Mouse (Mus musculus) gastrocnemius, postnatal 14 days (tissue): ENCODE measurements around the gene Gnb5. TPM values are rescaled to one million over a fixed set of nuclear protein-coding genes. Genes with fewer than 3 reads are reported as not detected.

Experiments used
- total RNA-seq, 2 experiments: library from RNA; stranded (reverse); gene quantifications; 2 replicates each; pipeline ENCODE4 v1.2.3; 2021

Gnb5 gene
- total RNA-seq, 2 experiments from 2014 or later: 7.4 to 11.3 TPM

Other genes with a start within 250 kb of the Gnb5 start
- gene Myo5a, start 235.3 kb upstream of the Gnb5 start, total RNA-seq: 10 to 100 TPM; 12.2 to 14.1 TPM
- 1 to 10 TPM; 5.9 to 9.6 TPM for gene Myo5c, start 74.3 kb upstream of the Gnb5 start, total RNA-seq
- gene Bcl2l10, start 41.5 kb downstream of the Gnb5 start, total RNA-seq: not detected
- 10 to 100 TPM; 26.8 to 33.9 TPM for gene Mapk6, start 103.7 kb downstream of the Gnb5 start, total RNA-seq
- gene Leo1, start 135.2 kb downstream of the Gnb5 start, total RNA-seq: 10 to 100 TPM; 17.3 to 22.2 TPM